Mouse (Mus musculus) kidney, adult 2 months (tissue): ENCODE results near the gene Prpf4.

Experiments used
- CTCF ChIP-seq: fragments of 200-500 bp; conservative IDR thresholded peaks from 2 replicates; pipeline ENCODE4 v1.5.1; 2011; ENCODE audit warnings: low read depth, mild to moderate bottlenecking, control low read depth, low read length, moderate library complexity, mixed read lengths; ENCODE audit not compliant: insufficient read depth, insufficient read length
- POLR2A ChIP-seq: fragments of 200-500 bp; IDR thresholded peaks from one replicate; pipeline ENCODE4 v1.6.1; 2011; ENCODE audit warnings: low read depth, low read length, control low read depth

GRCm38 (mm10) chr4:62406133-62406532 lies 2.5 kb upstream of the Prpf4 start:
- TF ChIP-seq CTCF (no peak), POLR2A (no peak)
